Mouse (Mus musculus) left cerebral cortex, postnatal 10 days (tissue): ENCODE measurements at regions not wholly inside any gene's neighbourhood (a gene's known extent, or its start where the extent isn't known, plus 50 kb on each side); places are given as distances from the start of the nearest gene placed in this dataset.

ENCODE experiments used
- DNase-seq, 2 experiments: peaks; one replicate each; pipeline ENCODE4 v3.0.0; 2021 to 2022; ENCODE audit warnings: low spot score in 2 of 2, mixed read lengths in 1 of 2; ENCODE audit errors: extremely low spot score in 1 of 2
- intact Hi-C: fragments of 180-260 bp; cut with DNase I; formaldehyde crosslinking; loops from one replicate; pipeline ENCODE4 v1.15.1; 2025

DNA sequence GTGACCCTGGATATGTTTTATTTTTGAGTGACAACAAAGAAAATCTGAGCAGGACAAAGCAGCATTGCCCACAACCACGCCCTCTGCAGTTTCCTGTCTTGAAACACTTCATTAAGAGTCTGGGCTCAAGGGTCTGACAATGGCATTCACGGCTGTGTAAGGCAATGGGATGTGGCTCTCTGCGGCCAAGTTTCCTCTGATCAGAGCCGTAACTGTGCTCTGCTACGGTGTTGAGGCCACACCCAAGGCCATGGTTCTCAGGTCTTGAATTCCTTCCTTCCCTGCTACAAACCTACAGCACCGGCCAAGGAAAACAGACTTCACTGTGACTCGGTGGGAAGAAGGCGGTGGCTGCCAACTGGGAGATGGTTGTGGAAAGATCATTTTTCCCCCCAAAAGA is 108.4 kb upstream of the Sox5 start:
- intact Hi-C loops, result no loop called here
- DNase-seq, result peak in 1 of 2 experiments; percentile 34

DNA sequence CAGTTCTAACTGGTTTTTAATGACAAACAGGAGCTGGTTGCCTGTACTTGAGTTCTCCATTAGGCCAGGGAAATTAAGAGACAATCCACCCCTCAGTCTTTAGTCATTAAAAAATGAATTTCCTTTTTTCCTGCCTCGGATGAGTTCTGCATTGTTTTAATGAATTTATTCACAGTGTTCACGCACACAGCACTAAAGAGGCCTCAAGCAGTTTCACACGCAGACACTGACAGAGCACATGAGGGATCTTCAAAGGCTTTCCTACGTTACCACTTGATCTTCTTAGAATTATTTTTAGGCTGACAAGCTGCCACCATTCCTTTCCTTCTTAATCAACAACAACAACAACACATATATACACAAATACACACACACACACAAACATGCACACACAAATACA is 101.3 kb upstream of the Sox5 start:
- DNase-seq, result no peak
- intact Hi-C loops, result no loop called here

DNA sequence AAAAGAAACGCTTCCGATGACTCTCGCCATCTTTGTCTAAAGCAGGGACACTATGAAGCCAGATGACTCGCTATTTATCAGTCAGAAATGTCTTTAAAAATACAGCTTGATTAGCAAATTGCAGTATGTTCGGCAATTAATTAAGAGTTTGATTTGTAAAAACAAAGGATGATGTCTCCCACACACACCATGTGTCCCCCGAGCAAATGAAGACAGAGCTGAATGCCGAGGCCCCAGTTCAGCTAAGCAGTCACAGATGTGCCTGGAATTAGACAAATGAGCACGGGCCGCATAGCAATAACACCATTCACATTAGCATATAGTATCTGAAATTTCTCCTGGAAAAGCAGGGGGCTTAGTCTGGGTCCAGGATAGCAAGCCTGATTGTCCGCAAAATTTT is 98.3 kb upstream of the Sox5 start:
- no peak for DNase-seq
- intact Hi-C loops, result no loop called here

DNA sequence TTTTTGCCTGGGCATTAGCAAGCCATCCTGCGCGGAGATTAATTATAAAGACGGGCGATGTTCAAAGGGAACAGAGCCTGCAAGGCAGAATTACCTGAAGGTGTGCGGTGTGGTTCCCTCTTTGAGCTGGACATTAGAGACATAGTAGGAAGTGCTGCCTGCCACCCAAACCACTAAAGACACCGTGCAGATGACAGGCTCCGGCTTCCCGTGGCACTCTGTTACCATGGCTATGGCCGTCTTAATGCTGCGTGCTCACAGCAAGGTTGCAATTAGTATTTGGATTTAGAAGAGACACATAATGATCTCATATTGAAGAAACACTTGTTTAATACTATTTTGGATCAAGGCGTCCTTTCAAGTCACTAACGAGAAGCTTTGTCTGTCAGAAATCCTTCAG is 95.0 kb upstream of the Sox5 start:
- intact Hi-C loops, result no loop called here
- peak in 1 of 2 experiments; percentile 9 for DNase-seq

DNA sequence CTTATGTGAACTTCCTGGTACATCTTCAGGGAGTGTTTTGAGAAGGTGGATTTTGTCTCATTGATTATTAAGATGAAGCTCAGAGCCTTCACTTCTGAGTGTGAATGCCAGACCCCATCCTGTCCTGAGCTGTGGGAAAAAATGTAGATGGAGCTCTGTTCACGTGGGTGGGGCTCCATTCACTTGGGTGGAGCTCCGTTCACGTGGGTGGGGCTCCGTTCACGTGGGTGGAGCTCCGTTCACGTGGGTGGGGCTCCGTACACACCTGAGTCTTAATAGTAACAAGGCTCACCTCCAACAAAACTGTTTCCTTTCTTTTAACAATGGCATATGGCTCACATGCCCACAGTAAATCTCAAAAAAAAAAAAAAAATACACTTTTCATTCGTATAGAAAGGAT is 94.1 kb upstream of the Sox5 start:
- DNase-seq, result no peak
- intact Hi-C loops, result no loop called here

DNA sequence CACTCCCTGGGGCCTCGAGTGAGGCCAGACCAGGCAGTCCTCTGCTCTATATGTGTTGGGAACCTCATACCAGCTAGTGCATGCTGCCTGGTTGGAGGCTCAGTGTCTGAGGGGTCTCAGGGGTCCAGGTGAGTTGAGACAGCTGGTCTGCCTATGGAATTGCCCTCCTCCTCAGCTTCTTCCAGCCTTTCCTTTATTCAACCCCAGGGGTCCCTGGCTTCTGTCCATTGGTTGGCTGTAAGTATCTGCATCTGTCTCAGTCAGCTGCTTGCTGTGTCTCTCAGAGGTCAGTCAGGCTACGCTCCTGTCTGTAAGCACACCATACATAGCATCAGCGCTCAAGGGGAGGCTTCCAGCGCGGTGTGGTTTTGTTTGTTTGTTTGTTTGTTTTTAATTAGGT is 92.5 kb upstream of the Sox5 start:
- DNase-seq, result no peak
- intact Hi-C loops, result no loop called here

DNA sequence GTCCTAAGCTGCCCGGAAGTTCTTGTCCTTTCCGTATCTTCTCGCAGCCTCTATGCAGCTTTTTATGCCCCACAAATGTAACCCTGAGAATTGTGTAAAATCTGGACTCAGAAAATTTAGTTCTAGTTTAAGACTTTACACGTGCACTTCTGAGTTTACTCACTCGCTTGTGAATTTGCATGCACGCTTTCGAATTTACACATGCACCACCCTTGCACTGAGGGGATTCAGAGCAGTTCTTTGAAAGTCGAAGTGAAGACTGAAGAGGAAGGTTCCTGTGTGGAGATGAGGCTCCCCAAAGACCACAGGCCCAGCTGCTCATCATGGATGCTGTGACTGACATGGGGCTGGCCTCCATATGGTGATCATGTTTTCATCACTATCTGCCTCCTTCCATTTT is 89.2 kb upstream of the Sox5 start:
- intact Hi-C loops, result no loop called here
- no peak for DNase-seq

DNA sequence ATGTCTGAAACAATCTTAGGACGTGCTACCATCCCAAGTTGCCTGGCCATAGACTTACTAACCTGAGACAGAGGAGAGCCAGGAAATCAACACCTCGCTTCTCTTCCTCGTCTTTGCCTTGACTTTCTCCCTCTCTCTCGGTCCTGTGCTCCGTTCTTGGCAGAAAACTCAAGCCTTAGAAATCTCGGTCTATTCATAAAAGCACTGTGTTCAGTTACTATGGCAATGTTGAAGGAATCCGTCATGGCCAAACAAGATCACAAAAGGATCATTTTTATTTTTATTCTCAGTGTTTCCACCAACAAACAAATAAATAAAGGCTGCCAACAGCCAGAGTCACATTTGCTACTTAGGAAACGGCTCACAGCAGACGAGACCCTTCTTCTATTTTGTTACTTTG is 85.6 kb upstream of the Sox5 start:
- intact Hi-C loops, result no loop called here
- DNase-seq, result no peak

DNA sequence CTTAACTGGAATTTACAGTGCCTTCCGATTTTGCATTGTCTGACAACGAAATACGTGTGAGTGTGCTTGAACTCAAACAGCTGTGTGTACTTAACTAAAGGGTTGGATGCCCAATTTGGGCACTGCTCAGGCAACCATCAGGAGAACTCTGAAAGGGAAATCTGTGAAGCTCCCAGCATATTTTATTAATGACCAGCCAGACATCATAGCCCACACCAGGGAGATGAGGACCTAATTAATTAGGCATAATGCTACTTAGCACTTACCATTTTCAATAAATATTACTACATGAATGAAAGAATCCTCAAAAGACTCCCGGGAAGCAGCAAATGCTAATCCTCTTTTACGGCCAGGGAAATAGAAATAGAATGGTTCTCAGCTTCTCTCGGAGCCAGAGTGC is 82.2 kb upstream of the Sox5 start:
- intact Hi-C loops, result no loop called here

DNA sequence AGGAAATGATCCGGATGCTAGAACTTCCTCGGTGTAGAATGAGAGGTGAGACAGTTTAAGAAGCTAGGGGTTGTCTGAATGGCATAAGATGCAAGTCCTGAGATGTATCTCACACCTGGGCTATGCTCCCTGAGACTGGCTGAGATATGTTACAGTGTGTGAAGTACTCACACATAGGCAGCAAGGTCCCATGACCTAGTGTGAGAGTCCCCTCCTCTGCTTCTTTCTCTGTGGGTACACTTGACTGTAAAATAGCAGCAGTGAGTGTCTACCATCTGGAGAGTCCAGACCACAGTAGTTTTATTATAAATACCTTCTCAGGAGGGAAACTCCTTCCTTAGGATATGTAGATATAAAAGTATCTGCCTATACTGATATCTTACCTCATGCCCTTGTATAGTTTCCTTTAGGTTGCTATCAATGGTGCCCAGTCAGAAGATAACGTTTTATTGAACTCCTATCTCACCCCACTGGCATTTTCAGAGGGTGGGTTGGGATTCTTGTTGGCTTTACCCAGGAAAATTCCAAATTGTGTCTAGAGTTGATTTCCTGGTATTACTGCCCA is 81.7 kb upstream of the Sox5 start:
- intact Hi-C loops, result no loop called here
- no peak for DNase-seq

More for the DNA sequence above, 82.2 kb upstream of the Sox5 start:
- DNase-seq, result no peak

DNA sequence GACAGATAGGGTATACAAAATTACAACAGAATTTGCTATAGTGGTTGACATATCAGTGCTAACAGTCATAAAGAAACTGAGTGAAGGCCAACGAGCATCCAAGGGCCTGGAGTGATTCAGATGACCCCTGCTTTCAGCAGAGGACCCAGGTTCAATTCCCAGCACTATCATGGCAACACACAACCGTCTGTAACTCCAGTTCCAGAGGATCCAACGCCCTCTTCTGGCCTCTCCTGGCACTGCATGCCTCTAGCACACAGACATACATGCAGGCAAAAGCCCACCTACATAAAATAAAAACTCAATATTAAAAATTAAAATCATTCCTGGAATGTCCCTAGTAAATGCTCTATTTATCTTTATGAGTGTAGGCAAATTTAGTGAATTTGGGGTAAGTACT is 59.7 kb upstream of the Sox5 start:
- no peak for DNase-seq
- intact Hi-C loops, result no loop called here

DNA sequence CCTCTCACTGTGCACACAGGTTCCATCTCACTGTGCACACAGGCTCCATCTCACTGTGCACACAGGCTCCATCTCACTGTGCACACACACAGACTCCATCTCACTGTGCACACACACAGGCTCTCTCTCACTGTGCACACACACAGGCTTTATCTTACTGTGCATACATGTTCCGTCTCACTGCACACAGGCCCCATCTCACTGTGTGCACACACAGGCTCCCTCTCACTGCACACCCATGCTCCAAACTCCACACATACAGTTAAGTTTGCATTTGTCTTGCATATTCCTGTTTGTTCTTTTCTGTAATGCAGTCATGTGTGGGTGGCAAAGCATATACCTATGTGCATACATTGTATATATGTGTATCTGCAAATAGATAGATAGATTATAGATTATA is 57.6 kb upstream of the Sox5 start:
- intact Hi-C loops, result no loop called here

DNA sequence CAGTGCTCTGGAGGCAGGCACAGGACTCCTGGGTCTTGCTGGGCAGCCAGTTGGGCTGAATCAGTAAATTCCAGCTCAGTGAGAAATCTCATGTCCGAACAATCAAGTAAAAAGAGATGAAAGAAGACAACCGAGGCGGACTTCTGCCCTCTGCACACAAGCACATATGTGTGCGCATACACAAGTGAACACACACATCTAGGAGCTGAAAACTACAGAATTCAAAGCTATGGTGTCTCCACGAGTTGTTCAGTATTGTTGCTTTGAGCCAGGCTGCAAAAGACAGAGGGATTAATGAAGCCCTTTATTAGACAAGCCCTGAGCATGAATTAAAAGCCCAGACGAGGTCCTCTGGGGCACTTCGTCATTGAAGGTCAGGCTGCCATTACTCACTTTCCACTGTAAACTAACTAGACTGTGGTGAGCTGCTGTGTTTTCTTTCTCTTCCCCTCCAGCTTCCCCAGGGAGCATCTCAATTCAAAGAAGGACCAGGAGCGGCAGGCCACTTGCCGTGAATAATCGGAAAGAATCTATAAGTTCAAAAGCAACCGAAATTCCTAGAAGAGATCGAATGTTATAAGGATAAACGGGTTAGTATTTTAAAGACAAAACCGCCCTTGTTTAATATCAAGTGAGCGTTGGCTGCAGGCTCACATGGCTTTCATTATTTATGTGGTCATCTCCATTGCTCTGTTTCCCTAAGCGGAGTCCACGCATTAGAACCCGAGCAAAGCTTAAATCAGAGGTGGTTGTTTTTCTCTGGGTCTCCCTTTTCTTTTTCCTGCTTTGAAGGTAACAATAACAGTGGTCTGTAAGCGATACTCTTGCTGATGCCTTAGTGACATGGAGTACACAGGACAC is 52.8 kb upstream of the Sox5 start:
- no peak for DNase-seq
- intact Hi-C loops, result no loop called here

More for the DNA sequence above, 57.6 kb upstream of the Sox5 start:
- no peak for DNase-seq
